Mouse (Mus musculus) retina, embryonic 14.5 days (tissue): ENCODE measurements at regions not wholly inside any gene's neighbourhood (a gene's known extent, or its start where the extent isn't known, plus 50 kb on each side); places are given as distances from the start of the nearest gene placed in this dataset.
"Not testable (repeated sequence)": the region's sequence is repeated elsewhere in the genome, so short reads cannot be mapped to it uniquely, and the experiment has no call there.

Experiments used
- DNase-seq: peaks from one replicate; pipeline ENCODE4 v3.0.0-alpha.2; 2015; ENCODE audit warnings: low spot score

GRCm38 (mm10) chr10:117475086-117475945 lies 95.5 kb upstream of the Cpsf6 start:
- no peak for DNase-seq

GRCm38 (mm10) chr10:117474351-117475085 lies 94.7 kb upstream of the Cpsf6 start:
- no peak for DNase-seq

- DNase-seq, result no peak
These were observed 93.7 kb upstream of the Cpsf6 start for GRCm38 (mm10) chr10:117473471-117473870.

- DNase-seq, result no peak
These were observed 92.7 kb upstream of the Cpsf6 start for GRCm38 (mm10) chr10:117472568-117472930.

- DNase-seq, result no peak
These were observed 92.2 kb upstream of the Cpsf6 start for GRCm38 (mm10) chr10:117471818-117472567.

- no peak for DNase-seq
These were observed 91.4 kb upstream of the Cpsf6 start for GRCm38 (mm10) chr10:117471036-117471817.

- DNase-seq, result no peak
These were observed 90.7 kb upstream of the Cpsf6 start for GRCm38 (mm10) chr10:117470481-117470880.

GRCm38 (mm10) chr10:117469573-117470090 lies 89.8 kb upstream of the Cpsf6 start:
- no peak for DNase-seq

- no peak for DNase-seq
These were observed 89.2 kb upstream of the Cpsf6 start for GRCm38 (mm10) chr10:117468931-117469572.

GRCm38 (mm10) chr10:117468381-117468780 lies 88.6 kb upstream of the Cpsf6 start:
- DNase-seq, result no peak

GRCm38 (mm10) chr10:117467161-117467560 lies 87.3 kb upstream of the Cpsf6 start:
- no peak for DNase-seq

- no peak for DNase-seq
These were observed 86.6 kb upstream of the Cpsf6 start for GRCm38 (mm10) chr10:117466391-117466790.

- no peak for DNase-seq
These were observed 85.9 kb upstream of the Cpsf6 start for GRCm38 (mm10) chr10:117465671-117466250.

GRCm38 (mm10) chr10:117465058-117465660 lies 85.3 kb upstream of the Cpsf6 start:
- no peak for DNase-seq

GRCm38 (mm10) chr10:117464331-117464730 lies 84.5 kb upstream of the Cpsf6 start:
- not testable (repeated sequence) for DNase-seq

GRCm38 (mm10) chr10:117463636-117464035 lies 83.8 kb upstream of the Cpsf6 start:
- no peak for DNase-seq

GRCm38 (mm10) chr10:117462921-117463320 lies 83.1 kb upstream of the Cpsf6 start:
- no peak for DNase-seq

- DNase-seq, result no peak
These were observed 82.1 kb upstream of the Cpsf6 start for GRCm38 (mm10) chr10:117461791-117462516.

GRCm38 (mm10) chr10:117461261-117461660 lies 81.4 kb upstream of the Cpsf6 start:
- DNase-seq, result no peak

GRCm38 (mm10) chr10:117460366-117460730 lies 80.5 kb upstream of the Cpsf6 start:
- no peak for DNase-seq
